Mouse (Mus musculus): Measurements from ENCODE around the gene Cog1.

- TF ChIP-seq EP300 (IDR thresholded peaks at IDR 0.05; ENCODE audit: insufficient read depth, low read depth, low read length), result no peak
- TF ChIP-seq CTCF (IDR thresholded peaks at IDR 0.05; ENCODE audit: low read depth, low read length), result no peak
Observed at GRCm38 (mm10) chr11:113610266-113610665, 38.7 kb upstream of the Cog1 start.

Measured in ES-Bruce4 (cell line).